24 mouse cellular contexts compared by ENCODE assay signal in genomic region chr6:71556826-71557225, GRCm38 (mm10).
"Had no signal": no experiment of that assay in that cellular context is flagged by ENCODE, and none has a peak within 500 bp of the region (broad histone marks: within the 10 kb centered on the region; RNA-seq: fewer than 3 reads in every experiment).

No protein-coding gene starts in this region.

- H3K27ac ChIP-seq: gastrocnemius, adult 2 months; heart, embryonic 10.5 days; hindbrain, embryonic 10.5 days; hindbrain, embryonic 12.5 days; hindbrain, embryonic 14.5 days; intestine, embryonic 15.5 days; layer of hippocampus, adult 2 months; left cerebral cortex, adult 2 months; limb, embryonic 10.5 days; limb, embryonic 12.5 days; liver, embryonic 12.5 days; liver, embryonic 14.5 days had no signal

- H3K9me3 ChIP-seq: heart, embryonic 10.5 days; heart, embryonic 12.5 days; hindbrain, embryonic 10.5 days; hindbrain, embryonic 12.5 days; intestine, embryonic 15.5 days; limb, embryonic 10.5 days; limb, embryonic 12.5 days; liver, embryonic 12.5 days had no signal

- DNase-seq: gastrocnemius, adult 2 months; gastrocnemius, postnatal 10 days; gastrocnemius, postnatal 25 days; heart, adult 18-20 months; heart, postnatal 10 days; heart, postnatal 4 days; kidney, adult 18-20 months; kidney, postnatal 14 days; liver had no signal

- H3K4me1 ChIP-seq: heart, embryonic 10.5 days; hindbrain, embryonic 10.5 days; hindbrain, embryonic 12.5 days; intestine, embryonic 15.5 days; limb, embryonic 10.5 days; limb, embryonic 12.5 days had no signal

- H3K4me3 ChIP-seq: gastrocnemius, adult 2 months; heart, embryonic 10.5 days; heart, embryonic 12.5 days; hindbrain, embryonic 10.5 days; hindbrain, embryonic 12.5 days; intestine, embryonic 15.5 days; layer of hippocampus, adult 2 months; left cerebral cortex, adult 2 months; limb, embryonic 10.5 days; limb, embryonic 12.5 days; liver, embryonic 12.5 days had no signal

- H3K4me2 ChIP-seq: heart, embryonic 12.5 days; hindbrain, embryonic 12.5 days; hindbrain, embryonic 14.5 days; intestine, embryonic 15.5 days; limb, embryonic 12.5 days; liver, embryonic 12.5 days had no signal

- ATAC-seq: hindbrain, embryonic 16.5 days; inflammation-experienced regulatory T-cells, adult 6 months; intestine, embryonic 15.5 days; intestine, postnatal 0 days; liver, embryonic 12.5 days had no signal

- H3K27me3 ChIP-seq: heart, embryonic 12.5 days; hindbrain, embryonic 12.5 days; intestine, embryonic 15.5 days; limb, embryonic 12.5 days; liver, embryonic 12.5 days had no signal

- H3K9ac ChIP-seq: heart, embryonic 12.5 days; hindbrain, embryonic 12.5 days; hindbrain, embryonic 14.5 days; intestine, embryonic 15.5 days; limb, embryonic 12.5 days; liver, embryonic 12.5 days; liver, embryonic 14.5 days had no signal
